Mouse (Mus musculus) embryo, embryonic 10 days (tissue): ENCODE results near the gene Tesmin.

Source experiments
- DNase-seq: peaks from one replicate; pipeline ENCODE4 v3.0.0-alpha.2; 2015; ENCODE audit warnings: low spot score

Tesmin gene

DNA sequence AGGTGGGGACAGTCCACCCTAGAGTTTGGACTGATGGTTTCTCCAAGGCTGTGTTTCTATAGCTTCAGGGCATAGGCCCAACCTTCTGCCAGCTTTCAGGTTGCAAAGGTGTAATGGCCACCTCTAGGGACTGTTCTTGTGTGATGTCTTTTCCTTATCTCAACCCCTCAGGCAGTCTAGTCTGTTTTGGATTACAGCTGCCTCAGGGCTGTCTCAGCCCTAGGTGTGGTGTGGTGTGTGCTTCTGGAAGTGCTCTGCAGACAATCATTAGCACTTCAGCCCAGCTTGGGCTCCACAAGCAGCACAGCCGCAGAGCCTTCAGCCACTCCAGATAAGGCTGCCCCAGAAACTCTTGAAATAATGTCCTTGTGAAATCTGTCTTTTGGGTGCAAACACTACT, 3.7 kb downstream of the Tesmin start:
- DNase-seq, result no peak

GRCm38 (mm10) chr19:3394216-3394615, 5.6 kb downstream of the Tesmin start:
- no peak for DNase-seq

GRCm38 (mm10) chr19:3400057-3400456, 11.4 kb downstream of the Tesmin start:
- DNase-seq, result no peak

DNA sequence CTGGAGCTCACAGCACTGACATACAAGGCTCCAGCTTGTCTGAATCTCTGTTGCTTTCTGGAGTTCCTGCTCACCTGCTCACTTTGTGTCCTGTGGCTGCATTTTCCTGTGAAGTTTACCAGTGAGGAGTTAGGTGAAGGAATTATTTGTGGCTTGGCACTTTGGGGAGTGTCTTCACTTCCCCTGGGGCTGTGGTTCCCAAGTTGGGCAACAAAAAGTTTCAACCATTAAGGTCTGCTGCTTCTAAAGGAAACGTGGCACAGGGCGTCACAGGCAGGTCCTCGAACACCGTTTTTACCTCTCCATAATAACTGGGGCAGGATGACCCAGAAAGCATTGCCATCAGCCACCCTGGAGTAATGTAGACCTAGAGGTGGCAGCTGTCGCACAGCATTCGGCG, 12.8 kb downstream of the Tesmin start:
- DNase-seq, result no peak

- no peak for DNase-seq
Measured at GRCm38 (mm10) chr19:3401943-3402342, 13.3 kb downstream of the Tesmin start.

GRCm38 (mm10) chr19:3402390-3402789, 13.7 kb downstream of the Tesmin start:
- DNase-seq, result no peak

GRCm38 (mm10) chr19:3404030-3404429, 15.4 kb downstream of the Tesmin start:
- no peak for DNase-seq

- no peak for DNase-seq
Measured at GRCm38 (mm10) chr19:3405531-3406281, 17.0 kb downstream of the Tesmin start.

- DNase-seq, result peak; percentile 25
Measured at GRCm38 (mm10) chr19:3414268-3414733, 25.6 kb downstream of the Tesmin start, which contains the start of gene Gal. Gal (minus strand) TSS chr19:3414544.

GRCm38 (mm10) chr19:3419251-3419650, 30.6 kb downstream of the Tesmin start:
- DNase-seq, result no peak

DNA sequence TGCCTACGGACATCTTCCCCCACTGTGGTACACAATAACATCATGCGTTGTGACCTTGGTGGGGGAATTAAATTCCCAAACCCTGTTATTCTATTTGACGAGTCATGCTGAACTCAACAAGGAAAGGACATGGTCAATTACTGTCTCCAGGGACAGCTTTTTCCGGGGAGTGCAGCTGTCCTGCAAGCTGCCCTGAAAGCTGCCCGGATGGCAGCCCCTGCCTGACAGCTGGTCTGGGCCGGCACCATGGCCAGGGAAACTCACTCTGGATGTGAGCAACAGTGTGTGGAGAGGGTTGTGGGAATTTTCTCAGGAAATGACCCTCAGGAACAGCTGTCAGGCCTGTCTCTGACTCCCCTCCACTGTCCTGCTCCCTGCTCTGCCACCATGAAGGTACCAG, 33.8 kb downstream of the Tesmin start:
- DNase-seq, result no peak

- DNase-seq, result no peak
Measured at GRCm38 (mm10) chr19:3422981-3423380, 34.3 kb downstream of the Tesmin start.

DNA sequence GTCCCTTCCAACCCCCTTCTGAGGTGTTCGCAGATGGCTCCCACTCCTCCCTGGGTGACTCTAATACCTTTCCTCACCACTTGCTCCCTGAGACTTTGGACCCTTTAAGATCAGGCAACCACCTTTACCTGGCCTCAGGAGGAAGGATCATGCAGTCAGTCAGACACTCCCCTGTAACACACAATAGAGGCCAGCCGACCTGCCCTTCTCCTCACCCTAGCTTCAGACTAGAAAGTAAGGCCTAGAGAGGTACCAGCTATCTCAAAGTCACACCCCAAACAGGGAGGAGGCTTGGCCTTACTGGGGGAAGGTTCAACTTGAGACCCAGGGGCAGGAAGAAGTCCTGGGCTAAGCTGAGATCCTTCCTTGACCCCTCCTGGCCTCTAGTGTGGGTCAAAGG, 35.6 kb downstream of the Tesmin start:
- DNase-seq, result no peak

DNA sequence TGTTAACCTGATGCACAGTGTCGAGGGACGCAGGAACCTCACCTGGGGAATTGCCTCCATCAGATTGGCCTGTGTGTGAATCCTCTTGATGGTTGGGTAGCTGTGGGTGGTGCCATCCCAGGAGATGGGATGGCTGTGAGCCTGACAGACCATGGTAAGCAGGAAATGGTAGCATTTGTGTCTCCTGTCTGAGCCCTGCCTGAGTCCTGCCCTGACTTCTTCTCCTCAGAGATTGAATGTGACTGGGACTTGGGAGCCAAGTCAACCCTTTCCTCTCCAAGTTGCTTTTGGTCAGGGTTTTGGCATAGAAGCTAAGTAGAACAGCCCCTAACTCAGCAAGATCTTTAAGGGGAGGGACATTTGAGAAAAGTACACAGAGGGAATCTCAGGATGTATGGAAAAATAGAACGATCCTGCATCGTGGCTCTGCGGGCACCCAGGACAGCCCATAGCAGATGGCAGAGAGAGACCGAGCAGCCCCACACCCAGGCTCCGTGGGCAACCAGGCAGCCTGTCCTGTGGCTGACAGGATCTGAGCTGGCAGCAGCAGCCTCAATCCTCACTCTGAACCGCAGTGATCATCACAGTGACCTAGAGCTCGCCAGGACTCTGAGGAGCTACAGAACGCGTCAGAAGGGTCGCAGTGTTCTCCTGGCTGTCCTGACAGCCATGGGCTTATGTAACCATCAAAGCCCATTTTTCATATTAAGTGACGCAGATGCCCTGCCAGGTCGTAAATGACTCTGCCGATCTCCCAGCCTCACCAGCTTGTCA, 39.6 kb downstream of the Tesmin start:
- no peak for DNase-seq

DNA sequence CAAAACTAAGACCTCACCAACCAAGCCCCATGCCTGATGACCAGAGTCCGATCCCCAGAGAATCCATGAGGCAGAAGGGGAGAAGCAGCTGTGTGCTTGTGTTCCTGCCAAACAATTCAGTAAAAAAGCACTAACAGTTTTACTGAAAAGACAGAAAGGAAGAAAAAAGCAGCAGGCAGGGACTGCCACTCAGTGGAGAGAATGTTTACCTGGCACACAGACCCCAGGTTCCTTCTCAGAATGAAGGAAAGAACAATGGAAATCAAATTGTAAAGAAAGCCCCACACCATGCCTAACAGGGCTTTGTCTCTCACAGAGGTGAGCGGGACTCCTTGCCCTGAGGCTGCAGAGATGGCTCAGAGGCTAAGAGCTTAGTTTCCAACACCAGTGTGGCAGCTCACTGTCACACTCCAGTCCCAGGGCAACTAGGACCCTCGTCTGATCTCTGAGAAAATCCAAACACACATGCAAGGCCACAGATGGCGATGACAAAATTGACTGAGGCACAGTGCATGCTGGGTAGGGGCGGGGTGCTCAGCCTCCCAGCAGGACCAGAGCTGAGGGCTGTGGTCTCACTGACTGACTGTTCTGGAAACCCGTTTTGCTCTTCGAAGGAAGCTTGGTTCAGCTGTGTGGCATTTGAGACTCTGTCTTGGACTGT, 40.6 kb downstream of the Tesmin start:
- DNase-seq, result no peak

DNA sequence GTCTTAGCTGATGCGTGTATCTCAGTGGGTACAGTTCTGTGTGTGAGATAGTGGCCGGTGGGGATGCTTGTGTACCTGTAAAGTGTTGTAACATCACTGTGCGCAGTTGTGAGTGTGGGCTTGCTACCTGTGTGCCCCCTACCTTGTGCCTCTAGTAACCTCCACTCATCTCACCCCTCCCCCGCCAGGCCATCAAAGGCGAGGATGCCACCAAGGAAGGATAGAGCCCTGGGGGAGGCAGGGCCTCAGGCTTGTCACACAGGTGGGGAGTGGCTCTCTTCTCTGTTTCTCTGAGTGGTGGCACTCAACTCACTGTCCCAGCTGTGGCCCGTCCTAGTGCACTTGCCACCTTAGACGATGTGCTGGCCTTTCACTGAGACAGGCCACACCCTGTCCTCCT, 42.4 kb downstream of the Tesmin start:
- no peak for DNase-seq

GRCm38 (mm10) chr19:3431969-3432368, 43.3 kb downstream of the Tesmin start:
- no peak for DNase-seq

- peak; percentile 23 for DNase-seq
Measured at GRCm38 (mm10) chr19:3434124-3434523, 45.5 kb downstream of the Tesmin start.

DNA sequence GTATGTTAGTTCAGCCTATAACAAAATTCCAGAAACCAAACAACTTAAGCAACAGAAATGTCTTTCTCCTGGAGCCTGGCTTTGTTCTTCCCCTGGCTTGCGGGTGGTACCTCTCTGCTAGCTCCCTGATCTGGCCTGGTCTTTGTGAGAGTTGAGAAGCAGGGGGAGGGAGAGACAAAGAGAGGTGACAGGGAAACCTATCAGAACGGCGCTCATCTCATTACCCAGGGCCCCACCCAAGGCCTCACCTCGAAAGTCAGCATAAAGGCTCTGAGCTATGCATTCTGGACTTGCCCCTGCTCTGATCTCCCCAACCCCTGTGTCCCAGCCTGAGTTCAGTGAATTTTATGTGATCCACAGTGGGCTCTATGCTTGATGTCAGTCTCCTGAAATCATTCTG, 46.0 kb downstream of the Tesmin start:
- DNase-seq, result no peak

- no peak for DNase-seq
Measured at GRCm38 (mm10) chr19:3435824-3436223, 47.2 kb downstream of the Tesmin start.

DNA sequence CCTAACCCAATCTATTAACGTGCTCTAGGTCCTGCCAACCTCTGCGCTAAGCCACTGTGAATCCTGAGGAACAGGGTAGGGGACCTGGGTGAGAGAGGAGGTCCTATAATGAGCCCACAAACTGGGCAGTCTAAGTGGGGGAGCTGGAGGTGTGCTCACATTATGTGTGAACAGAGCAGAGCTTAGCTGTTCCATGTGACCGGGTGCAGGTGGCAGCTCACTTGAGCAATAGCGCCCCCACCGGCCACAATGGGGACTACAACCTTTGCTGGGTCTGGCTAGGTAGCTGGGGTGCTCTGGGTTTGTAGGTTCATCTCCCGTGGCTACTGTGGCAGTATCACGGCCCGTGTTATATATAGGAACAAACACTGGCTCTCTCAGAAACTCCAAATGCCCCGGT, 48.2 kb downstream of the Tesmin start:
- DNase-seq, result peak; percentile 34

- DNase-seq, result no peak
Measured at GRCm38 (mm10) chr19:3437980-3438379, 49.3 kb downstream of the Tesmin start.

- DNase-seq, result no peak
Measured at GRCm38 (mm10) chr19:3440667-3441066, 52.0 kb downstream of the Tesmin start.
